Mouse (Mus musculus) central nervous system, embryonic 14 days (tissue): ENCODE data around the gene Avpr1b. TPM values are rescaled to one million over a fixed set of nuclear protein-coding genes. Genes with fewer than 3 reads are reported as not detected.

Experiments
- polyA plus RNA-seq: library from polyadenylated mRNA; depleted of rRNA; stranded (reverse); fragments of >200 nt; gene quantifications from 2 replicates; pipeline ENCODE4 v1.2.3, GENCODE M21; 2012; rRNA removed

Avpr1b gene
- polyA plus RNA-seq: not detected in 2 replicates

GRCm38 (mm10) chr1:131598905-131599304, at the start of gene Avpr1b:
TSS of gene Avpr1b (plus strand) at chr1:131599239.

GRCm38 (mm10) chr1:131637791-131638540, 38.9 kb downstream of the Avpr1b start, which contains the start of gene Ctse:
TSS of gene Ctse (plus strand) at chr1:131638306.

Other genes with a start within 250 kb of the Avpr1b start
- 35.2 and 41.0 TPM in 2 replicates for gene Srgap2, start 71.9 kb upstream of the Avpr1b start, polyA plus RNA-seq
- 1.7 and 2.7 TPM in 2 replicates for gene Fam72a, start 71.3 kb upstream of the Avpr1b start, polyA plus RNA-seq
- 0.09 TPM in 1 of 2 replicates, not detected in the other for gene Ctse, start 39.1 kb downstream of the Avpr1b start, polyA plus RNA-seq
- 1.1 and 1.2 TPM in 2 replicates for gene Rab7b, start 89.5 kb downstream of the Avpr1b start, polyA plus RNA-seq
- gene Slc26a9, start 144.8 kb downstream of the Avpr1b start, polyA plus RNA-seq: 0.10 and 0.13 TPM in 2 replicates
- 0.11 and 0.20 TPM in 2 replicates for gene Pm20d1, start 198.1 kb downstream of the Avpr1b start, polyA plus RNA-seq
- 22.2 and 23.7 TPM in 2 replicates for gene Slc41a1, start 228.3 kb downstream of the Avpr1b start, polyA plus RNA-seq